Mouse (Mus musculus): ENCODE measurements around the gene Zzz3.

DNA sequence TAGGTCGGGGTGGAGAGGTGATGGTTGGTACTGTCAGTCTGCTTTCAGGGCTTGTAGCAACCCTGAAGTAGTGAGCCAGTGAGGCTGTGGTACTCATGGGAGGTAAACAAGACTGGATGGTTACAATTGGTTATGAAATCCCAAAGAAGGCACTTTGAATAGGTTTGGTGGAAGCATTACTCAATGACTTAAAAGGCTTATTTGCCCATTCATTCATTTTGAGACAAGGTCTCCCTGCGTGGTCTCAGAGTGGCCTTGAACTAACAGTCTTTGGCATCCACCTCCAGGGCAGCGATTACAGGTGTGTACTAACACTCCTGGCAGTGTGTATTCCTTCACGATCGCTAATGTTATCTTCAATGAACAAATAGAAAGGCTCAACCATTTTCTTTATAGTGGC, 44.3 kb upstream of the Zzz3 start:
- TF ChIP-seq CTCF (IDR thresholded peaks at IDR 0.05; ENCODE audit: extremely low read depth, insufficient read length, insufficient replicate concordance, low read depth, low read length), result no peak
- TF ChIP-seq POLR2A (IDR thresholded peaks at IDR 0.05; ENCODE audit: low read depth, low read length), result no peak
